Mouse (Mus musculus) adrenal gland, adult 18-20 months (tissue): ENCODE data around the gene Enox1. TPM values are rescaled to one million over a fixed set of nuclear protein-coding genes. Genes with fewer than 3 reads are reported as not detected.

Source experiments
- DNase-seq, 2 experiments: peaks; one replicate each; pipeline ENCODE4 v3.0.0; 2021 to 2022; ENCODE audit warnings: low spot score in 2 of 2
- total RNA-seq, 2 experiments: library from RNA; stranded (reverse); gene quantifications; 1 replicate in 1 of 2; 2 replicates in 1 of 2; pipeline ENCODE4 v1.2.3; 2021

The Enox1 gene
- total RNA-seq, 2 experiments from 2014 or later, result 3.1 to 4.4 TPM

DNA sequence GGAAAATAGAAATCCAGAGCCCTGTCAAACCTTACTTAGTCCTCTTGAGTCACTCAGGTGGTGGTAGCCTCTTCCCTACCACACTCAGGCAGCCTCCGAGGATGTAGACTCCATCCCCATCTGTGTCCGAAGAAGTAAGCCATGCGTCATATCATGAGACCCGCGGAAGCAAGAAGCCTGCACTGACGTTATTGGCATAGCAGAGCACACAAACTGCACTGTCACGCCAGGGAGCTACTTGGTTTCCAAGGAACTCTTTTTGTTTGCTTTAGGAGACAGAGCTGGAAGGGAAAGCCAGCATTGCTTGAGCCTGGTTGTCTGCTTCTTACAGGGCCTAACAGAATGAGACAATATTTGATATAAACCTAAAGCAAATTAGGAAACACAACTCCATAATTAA lies 284.2 kb downstream of the Enox1 start:
- no peak for DNase-seq

DNA sequence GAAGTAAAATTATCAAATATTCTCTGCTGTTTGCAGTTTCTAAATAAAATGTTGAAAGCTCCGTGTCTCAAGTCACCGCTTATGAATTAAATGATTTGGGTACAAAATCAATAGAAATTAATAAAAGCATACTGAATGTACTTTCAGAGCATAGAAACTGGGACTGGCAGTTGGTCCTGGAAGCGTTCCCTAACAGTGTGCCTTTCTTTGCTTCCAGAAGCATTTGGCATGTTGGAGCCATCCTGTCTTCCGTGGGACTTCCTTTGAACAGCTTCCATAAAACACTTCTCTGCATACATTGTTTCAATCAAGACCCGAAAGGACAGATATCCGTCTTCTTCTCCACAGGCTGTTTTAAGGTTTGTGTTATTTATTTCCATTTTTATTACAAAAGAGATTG lies 285.0 kb downstream of the Enox1 start:
- no peak for DNase-seq

DNA sequence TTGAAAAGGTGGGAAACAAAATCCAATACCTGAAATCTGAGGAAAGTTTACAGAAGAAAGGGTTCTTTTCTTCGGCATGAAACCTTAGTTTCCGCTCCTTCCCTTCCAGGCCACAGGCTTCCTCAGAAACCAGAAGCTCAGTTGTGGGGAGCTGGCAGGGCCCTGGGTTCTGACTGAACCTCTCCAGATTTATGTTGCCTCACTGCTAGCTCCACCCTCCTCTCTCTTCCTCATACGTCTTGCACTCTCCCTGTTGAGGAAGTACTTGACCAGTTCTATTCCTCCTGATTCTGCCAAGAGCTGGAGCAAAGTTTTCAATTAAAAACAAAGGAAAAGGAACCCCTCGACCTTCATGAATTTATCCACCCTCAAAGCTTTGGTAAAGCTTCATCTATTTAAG lies 291.4 kb downstream of the Enox1 start:
- DNase-seq, result no peak

DNA sequence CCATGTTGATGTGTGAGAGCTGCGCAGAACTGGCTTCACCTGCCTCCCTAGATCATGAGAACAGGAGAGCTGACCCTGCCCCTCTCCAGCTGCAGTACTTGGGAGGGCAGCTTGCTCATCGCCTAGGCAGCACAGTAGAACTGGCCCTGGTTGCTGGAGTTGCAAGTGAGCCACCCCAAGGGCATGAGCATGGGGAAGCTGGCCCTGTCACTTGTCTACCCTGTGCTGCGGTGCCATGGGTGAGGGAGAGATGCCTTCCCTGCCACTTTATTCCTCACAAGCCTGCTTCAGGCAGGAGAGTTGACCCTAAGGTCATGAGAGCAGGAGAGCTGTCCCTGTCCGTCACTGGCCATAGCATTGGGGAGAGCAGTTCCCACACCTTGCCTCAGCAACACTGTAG lies 295.4 kb downstream of the Enox1 start:
- no peak for DNase-seq

DNA sequence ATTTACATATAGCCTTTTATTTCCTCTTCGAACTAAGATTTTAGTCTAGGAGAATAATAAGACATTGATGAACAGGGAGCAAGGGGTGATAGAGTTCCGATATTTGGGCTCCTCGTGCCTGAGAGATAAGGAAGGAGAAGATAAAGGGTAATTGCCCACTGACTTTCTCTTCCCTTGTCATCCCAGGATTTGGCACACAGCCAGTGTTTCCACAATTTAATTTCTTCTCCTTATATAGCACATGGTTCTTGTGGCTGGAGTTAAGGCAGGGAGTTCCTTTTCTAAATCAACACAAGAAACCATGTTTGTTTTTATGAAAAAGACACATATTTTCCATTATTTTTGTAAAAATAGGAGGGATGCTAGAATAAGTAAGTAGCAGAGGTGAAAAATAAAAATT lies 299.5 kb downstream of the Enox1 start:
- DNase-seq, result no peak

DNA sequence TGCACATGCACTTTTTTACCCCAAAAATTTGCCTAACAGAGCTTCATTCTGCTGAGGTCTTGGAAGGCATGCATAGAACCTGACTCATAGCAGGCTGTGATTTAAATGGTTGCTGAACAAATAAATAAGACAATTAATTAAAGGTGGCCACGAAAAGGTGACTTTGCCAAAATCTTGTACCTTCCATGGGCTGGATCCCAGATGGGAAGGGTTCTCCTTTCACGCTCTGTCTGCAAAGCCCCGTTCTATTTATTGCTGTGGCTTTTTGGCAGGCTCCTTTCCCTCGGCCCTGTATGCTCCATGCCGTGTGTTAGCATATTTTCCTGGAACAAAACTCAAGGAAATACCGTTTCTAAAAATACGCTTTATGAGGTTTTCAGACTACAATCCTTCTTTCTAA lies 300.3 kb downstream of the Enox1 start:
- no peak for DNase-seq

DNA sequence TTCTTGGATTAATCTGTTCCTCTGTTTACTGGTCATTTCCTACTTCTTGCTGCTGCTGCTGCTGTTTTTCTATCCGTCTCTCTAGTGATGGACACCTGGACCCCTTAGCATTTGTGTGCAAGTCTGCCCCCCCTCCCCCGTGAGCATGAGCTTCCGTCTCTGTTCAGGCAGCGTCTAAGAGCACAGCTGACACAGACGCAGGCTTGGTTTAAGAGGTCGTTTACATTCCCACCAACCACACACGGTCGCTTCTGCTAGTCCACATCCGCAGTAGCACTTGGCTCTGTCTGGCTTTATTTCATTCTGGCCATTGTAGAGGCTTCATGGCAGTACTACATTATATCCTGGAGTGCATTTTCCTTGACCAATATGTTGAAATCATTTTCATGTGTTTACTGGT lies 301.7 kb downstream of the Enox1 start:
- DNase-seq, result no peak

DNA sequence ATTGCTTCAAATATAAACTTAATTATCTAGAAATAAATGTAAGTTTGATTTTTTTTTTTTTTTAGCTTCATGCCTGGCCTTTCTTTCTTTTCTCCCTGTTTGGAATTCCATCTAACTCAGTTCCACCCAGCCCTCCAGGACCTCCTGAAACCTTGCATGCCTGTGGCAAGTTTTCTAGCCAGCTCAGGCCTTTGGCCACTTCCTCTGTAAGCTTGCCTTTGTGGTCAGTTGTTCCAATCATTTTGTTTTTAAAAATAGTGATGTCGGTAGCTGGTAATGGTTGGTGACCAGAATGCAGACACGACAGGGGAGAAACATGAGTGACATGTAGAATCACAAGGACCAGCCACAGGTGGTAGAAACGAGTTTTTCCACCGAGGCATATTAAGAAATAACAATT lies 307.4 kb downstream of the Enox1 start:
- DNase-seq, result no peak

DNA sequence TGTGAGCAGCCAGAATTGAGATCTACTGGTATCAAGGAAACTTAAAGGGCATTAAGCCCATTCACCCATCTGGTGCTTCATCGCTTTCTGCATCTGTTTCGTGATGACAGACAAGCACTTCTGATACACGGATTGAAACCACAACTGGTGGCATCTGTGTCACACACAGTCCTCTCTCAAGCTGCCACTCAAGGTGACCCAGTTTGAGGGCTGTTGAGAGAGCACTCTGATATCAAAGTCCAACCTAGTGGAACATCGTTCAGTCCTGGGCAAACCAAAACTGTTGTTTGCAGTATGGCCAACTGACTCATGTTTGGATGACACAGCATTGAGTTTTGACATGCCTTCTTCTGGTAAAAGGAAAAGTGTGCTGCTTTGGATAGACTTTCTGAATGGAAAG lies 308.2 kb downstream of the Enox1 start:
- no peak for DNase-seq

DNA sequence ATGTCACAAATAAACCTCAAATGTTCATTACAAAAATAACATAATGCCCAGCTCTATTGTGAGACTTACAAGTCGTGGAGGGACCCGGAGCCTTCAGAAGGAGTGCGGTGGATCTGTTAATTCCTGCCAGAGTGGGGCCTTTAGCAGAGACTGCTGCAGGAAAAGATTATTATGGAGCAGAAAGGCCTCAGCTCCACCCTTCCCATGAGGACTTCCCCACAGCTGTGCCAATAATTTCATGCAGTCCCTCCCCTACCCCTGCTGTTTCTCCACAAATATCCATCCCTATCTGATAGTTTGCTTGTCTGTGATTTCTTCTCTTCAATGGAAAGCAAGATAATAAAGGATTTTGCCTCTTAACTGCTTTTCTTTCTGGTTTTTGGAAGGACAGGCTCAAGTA lies 314.0 kb downstream of the Enox1 start:
- no peak for DNase-seq

DNA sequence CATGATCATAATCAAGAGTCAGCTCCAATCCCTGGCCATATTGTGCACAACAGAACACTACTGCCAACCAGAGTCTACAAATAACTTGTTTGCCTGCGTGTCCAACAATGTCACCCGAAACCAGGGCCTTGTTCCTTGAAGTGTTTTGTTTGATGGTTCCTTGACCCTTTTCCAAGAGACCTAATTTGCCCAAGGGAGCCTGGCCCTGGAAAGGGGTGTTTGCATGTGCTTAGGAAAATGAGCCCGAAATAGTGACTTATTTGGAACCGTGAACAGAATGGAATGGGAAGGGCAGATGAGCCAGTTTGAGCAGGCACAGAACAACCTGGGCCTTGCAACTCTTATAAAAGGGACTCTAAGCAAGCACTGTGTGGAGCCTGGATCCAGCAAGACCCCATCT lies 316.9 kb downstream of the Enox1 start:
- no peak for DNase-seq

DNA sequence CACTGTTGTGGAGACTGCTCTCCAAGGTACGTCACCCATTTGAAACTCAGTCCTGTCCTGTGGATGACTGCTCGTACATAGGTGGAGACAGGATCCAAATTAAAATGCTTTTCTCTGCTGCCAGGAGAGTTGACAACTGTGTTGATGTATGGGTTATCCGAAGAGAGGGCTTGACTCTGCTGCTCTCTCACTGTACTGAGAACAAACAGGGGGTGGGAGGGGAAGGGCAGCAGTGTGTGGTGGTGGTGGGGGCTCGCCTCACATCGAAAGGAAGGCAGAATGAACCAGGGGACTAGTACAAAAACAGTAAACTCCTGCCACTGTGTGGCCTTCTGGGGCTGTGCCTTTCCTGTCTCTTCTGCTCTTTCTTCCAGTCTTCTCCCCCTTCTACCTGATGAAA lies 317.5 kb downstream of the Enox1 start:
- DNase-seq, result no peak

DNA sequence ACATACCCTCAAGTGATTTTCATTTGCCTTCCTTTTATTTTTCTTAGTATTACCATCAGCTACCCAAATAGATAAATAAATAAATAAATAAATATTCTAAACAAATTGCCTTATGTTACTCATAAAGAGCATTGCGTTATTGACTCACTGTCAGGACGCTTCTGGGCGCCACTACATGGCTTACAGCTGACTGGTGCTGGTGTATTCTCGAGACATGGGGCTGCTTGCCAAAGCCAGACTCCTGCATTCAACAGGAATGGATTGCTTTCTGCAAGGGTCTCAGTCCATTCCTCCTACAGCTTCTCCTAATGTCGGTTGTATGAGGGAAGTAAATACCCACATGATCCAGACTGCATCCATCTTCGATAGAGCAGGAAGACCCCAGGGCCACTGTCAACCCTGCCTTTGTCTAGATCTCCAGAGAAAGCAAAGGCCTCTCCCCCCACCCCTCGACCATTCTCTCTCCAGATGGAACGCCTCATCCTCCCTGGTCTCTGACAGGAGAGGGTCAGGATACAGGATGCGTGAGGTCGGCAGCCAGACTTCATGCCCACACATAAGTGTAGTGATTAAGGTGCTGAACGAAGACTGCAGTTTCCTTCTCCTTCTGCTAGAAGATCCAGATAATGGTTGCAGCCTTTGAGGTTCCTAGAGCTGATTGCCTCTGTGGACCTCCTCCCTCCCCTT lies 318.7 kb downstream of the Enox1 start:
- DNase-seq, result no peak

DNA sequence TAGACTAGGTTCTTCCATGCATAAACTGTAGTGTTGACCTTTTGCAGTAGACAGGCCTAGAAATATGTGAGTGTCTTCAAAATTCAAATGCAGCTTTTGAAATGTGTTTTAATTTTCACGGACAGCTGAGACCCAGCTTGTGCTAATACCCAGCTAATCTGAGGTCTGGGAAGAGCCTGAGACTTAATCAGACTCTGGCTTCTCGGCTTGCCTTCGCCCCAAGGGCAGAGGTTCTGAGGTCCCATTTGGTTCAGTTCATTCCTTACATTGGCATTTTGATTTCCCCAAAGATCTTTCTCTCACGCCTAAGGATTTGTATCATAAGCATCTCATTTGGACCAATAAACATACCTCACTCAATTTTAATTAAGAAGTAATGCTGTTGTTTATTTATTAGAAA lies 321.1 kb downstream of the Enox1 start:
- DNase-seq, result no peak

DNA sequence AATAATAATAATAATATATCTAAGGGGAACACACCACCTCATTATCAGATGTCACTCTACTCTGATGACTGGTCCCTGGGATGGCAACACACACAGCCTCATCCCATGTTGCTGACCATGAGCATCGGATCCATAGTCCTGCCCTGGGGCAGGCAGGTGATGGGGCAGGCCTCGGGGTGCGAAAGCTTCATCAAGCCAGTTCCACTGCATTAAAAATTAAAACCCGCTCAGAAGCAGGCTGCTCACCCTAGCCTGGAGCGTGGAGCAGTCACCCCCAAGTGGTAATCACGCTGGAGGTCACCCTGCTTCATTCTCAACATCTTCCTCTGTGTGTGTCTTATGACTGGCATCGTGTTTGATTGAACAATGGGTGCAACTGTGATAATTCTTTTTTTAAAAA lies 321.6 kb downstream of the Enox1 start:
- no peak for DNase-seq

DNA sequence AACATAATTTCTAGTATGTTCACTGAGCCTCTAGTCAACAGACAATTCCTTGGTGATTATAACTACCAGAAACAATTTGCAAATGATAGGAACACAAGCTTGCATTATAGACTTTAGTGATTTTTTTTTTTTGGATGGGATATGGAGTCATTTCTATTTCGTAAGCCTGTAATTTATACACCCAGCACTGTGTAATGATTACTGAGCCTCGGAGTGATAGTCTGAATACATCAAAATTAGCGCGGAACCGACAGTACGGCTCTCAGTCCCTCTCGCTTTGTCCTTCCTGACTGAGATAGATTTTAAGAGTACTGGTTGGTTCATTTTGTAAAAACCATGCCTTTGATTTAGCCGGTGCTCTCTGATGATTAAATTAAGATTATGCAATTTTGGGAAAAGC lies 322.1 kb downstream of the Enox1 start:
- DNase-seq, result no peak

DNA sequence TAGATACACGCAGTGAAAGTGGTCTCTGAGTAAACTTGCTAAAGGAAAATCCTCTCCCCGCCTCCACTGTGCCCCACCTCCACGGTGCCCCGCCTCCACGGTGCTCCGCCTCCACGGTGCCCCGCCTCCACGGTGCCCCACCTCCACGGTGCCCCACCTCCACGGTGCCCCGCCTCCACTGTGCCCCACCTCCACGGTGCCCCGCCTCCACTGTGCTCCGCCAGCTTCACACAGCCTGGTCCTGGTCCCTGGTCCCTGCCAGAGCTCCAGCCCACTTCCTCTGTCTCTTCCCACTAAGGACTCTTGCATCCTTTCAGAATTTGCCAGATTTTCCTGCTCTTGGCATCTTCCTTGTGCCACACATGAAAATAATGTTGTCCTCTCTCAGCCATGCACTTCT lies 326.5 kb downstream of the Enox1 start:
- no peak for DNase-seq

DNA sequence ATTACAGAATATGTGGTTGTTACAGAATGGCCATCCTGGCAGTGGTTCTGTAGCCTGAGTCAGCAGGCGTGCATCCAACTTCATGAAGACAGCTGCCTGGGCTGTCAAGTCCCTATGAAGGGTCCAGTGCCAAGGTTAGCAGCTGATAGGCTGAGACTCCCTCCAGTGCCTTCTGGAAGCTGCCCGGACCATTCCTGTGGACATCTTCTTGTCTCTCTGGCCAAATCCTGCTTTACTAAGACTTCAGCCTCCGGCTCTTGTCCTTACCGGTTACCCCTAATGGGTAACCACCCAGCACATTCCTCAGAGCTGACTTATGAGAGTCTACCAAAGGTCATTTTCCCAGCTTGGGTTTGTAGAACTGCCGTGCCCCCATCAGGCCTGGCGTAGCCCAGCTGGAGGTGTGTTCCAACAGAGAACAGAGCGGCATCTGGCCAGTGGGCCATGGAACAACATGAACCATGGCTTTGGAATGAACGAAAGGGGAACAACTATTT lies 328.4 kb downstream of the Enox1 start:
- DNase-seq, result peak; percentile 31 to 48

DNA sequence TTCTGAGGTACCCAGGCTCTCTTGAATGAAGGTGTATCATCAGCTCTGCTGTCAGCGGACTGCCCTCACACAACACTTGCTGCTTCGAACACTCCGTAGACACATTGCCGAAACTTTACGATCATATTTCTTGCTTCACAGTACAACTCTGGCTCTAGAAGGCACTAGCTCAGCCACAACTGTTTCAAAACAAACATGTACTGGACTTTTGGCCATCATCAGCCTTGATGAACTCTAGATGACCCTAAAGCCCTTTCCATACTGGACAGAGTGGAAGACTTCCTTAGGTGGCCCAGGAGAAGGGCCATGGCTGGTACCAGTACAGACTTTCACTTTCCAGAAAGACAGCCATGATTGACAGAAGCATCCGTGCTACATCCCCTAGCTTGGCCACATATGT lies 334.1 kb downstream of the Enox1 start:
- no peak for DNase-seq

DNA sequence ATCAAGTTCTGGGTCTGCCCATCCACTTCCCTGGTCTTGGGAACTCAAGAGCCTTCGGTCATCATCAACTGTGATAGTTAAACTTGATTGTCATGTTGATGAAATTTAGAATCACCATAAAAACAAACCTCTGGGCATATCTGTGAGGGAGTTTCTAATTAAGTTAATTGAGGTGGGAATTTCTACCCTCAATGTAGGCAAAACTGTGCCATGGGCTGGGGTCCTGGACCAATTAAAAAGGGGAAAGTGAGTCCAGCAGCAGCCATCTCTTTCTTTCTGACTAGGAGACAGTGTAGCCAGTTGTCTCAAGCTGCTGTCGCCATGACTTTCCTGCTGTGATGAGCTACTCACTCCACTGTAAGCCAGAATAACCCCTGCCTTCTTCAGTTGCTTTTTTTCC lies 335.2 kb downstream of the Enox1 start:
- DNase-seq, result no peak

DNA sequence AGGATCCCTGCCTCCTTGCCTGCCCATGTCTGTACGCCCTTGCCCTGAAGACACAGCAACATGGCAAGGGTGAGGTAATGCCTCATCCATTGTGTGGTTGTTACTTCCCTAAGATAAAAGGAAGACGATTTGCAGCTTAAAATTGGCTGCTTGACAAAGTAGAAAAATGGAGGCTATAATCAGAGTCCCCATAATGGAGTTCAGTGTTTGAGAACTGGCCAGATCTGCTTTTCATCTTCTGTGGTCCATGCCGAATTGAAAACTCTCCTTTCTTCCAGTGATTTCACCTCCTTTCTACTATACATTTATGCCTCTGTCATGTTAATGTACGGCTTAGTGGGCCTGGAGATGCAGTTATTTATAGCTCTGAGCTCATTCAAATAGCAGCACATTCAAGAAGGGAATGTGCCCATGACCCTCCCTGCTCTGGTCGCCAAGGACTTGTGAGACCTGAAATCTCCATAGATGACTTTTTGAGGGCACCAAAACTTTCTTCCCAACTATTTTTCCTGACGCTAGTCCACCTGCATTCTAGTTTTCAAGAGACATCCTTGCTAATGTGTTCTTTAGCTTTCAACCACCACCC lies 343.5 kb downstream of the Enox1 start:
- DNase-seq, result no peak

DNA sequence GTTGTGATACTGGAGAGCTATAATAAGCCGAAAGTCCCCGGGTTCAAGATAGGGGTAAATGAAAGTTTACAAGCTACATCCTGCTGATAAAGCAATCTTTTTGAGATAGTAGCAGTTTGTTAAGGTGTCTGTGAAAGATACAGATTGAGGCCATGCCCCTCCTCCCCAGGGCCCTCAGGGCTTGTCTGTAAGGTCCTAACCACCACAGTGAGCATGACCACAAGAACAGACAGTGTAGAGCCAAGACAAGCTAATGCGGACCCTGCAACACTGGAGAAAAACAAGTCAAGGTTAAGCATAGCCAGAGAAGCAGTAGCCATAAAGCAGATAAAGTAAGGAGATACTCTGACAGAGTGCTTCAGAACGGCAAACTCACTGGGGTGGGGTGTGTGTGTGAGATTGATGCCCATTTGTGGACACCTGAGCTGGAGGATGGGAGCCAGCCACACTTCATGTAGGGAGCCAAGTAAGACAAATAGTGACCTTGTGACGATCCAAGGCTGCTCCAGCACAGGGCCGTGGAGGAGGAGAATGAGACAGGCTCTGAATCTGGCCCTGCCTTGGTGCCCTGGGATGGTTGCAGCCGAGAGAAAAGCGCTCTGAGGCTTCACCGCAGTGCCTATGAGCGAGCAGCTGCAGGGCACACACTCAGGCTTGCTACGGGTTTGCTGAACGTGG lies 348.0 kb downstream of the Enox1 start:
- peak in 1 of 2 experiments; percentile 12 for DNase-seq

DNA sequence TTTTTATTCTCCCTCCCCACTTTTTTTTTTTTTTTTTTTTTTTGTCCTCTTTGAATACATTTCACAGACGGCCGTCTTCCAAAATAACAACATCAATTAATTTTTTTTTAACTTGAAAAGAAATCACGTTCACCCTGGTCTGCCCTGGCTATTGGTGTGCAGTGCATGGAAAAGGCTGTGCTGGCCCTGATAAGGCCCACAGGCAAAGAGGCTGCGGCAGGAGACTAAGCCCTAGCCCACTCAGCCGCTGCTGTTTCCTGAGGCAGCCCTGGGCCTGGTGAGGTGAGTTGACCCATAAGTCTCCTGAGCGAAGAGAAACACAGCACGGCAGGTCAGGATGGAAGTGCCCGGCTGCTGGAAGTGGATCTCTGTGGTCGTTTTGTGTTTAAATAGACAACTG lies 349.8 kb downstream of the Enox1 start:
- DNase-seq, result no peak
